Mouse (Mus musculus): ENCODE measurements at regions not wholly inside any gene's neighbourhood (a gene's known extent, or its start where the extent isn't known, plus 50 kb on each side); places are given as distances from the start of the nearest gene placed in this dataset.
A peak's percentile ranks its signal among the peaks of the same experiment; 100 is the strongest.

DNA sequence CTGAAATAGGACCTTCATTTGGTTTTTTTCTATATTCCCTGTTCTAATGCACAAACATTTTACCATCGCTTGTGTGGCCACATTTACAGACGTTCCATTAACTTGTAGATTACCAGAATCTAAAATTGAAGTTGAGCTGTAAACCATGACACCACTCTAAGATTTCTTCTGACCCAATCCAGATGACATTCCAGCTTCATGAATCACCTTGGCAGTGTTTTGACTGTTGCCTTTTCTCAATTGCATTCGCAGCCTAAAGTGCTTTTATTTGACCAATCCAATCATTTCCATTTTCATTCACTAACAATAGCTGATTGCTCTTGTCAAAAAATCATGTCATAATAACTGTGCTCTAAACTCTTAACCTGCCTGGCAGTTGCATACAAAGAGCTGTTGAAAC is 144.8 kb downstream of the Mdfic start:
- DNase-seq = no peak

GRCm38 (mm10) chr6:15882288-15882903 is 161.9 kb downstream of the Mdfic start:
- no peak for DNase-seq

DNA sequence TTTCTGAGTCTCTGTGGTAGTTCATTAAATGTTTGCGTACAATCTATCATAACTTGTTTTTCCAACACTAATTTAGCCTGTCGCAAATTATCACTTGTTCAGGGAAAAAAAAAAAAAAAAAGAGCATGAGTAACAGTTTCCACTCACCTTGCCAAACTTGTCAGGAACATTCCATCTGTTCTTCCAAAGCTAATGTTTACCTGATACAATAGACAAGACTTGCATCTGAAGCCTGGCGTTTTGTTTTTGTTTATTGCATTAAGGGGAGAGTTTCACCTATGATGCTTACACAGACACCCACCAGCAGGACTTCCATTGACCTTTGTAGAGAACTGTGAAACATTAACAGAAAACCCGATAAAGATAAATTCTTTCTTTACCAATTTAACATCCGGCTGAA is 172.6 kb downstream of the Mdfic start:
- no peak for DNase-seq

GRCm38 (mm10) chr6:15900495-15900894 is 180.0 kb downstream of the Mdfic start:
- no peak for DNase-seq

GRCm38 (mm10) chr6:15902665-15903274 is 182.3 kb downstream of the Mdfic start:
- DNase-seq = no peak

- DNase-seq = no peak
Observed at GRCm38 (mm10) chr6:15910420-15911167, 190.1 kb downstream of the Mdfic start.

DNA sequence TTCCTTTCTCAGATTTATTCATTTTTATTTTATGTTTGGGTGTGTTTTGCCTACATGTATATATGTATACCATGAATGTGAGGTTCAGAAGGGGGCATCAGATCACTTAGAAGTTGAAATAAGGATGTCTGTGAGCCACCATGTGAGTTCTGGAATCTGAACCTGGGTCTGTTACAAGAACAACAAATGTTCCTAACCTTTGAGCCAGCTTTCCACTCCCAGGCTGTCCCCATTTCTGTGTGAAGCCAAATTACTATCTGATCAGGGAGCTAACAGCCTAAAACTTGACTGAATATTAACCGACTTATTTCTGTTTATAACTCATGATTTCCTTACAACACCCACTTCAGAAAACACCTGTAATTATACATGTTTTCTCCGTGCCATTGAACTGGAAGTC is 209.2 kb downstream of the Mdfic start:
- no peak for DNase-seq

- DNase-seq = no peak
Observed at GRCm38 (mm10) chr6:15950251-15950650, 229.8 kb downstream of the Mdfic start.

- peak in 1 of 2 experiments; percentile 4 for DNase-seq
Observed at GRCm38 (mm10) chr6:15987334-15987733, 266.9 kb downstream of the Mdfic start.
